8 mouse cellular contexts compared by ENCODE assay signal in the genomic region with DNA sequence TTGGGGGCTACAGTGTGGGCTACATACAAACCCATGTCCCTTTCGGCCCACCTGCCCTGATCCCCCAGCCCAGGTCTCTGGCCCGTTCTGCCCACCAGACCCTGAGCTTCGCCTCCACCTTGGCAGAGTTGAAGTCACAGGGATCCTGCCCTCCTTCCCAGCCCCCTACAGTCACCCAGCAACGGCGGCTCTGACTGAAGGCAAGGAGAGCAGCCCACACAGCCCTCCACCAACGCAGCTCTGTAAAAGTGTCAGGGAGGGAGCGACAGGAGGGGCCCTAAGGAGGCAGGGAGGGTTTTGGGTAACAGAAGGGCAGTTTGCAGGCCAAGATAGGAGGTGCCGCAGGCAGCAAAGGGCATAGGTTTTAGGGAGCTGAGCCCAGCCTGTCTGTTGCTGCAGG. TPM values are rescaled to one million over a fixed set of nuclear protein-coding genes. Genes with fewer than 3 reads are reported as not detected.
A peak's percentile ranks its signal among the peaks of the same experiment; 100 is the strongest.
DNase-seq lines count a peak whose midpoint lies in the region; ATAC-seq lines count a peak whose summit lies in the region.

No protein-coding gene starts in this region.

- peak overlapping the region; percentile 93 for H3K9ac ChIP-seq in lung, embryonic 16.5 days (ENCODE audit: low read length)
- H3K9ac ChIP-seq in intestine, embryonic 15.5 days, result peak overlapping the region; percentile 93
- H3K9ac ChIP-seq in neural tube, embryonic 15.5 days (replicated peaks), result peak overlapping the region; percentile 82; the same call in 1 of the 2 replicates

- H3K4me3 ChIP-seq in lung, embryonic 16.5 days (ENCODE audit: low read length), result peak overlapping the region; percentile 78
- H3K4me3 ChIP-seq in intestine, embryonic 15.5 days (replicated peaks), result peak overlapping the region; percentile 74
- H3K4me3 ChIP-seq in neural tube, embryonic 15.5 days (replicated peaks), result peak overlapping the region; percentile 61; the same call in 1 of the 2 replicates

- no peaks in the 10 kb centered on the region for H3K9me3 ChIP-seq in lung, embryonic 16.5 days (ENCODE audit: control insufficient read depth, low read length)
- H3K9me3 ChIP-seq in intestine, embryonic 15.5 days, result no peaks in the 10 kb centered on the region
- no peaks in the 10 kb centered on the region for H3K9me3 ChIP-seq in neural tube, embryonic 15.5 days (replicated peaks)

- DNase-seq in cerebellum, adult 11-12 months, result peak; percentile 55
- no peak for DNase-seq in lung, postnatal 14 days
- DNase-seq in cerebellum, postnatal 36 days, result no peak

- H3K4me2 ChIP-seq in lung, embryonic 16.5 days (ENCODE audit: low read depth, low read length), result peak overlapping the region; percentile 62
- peak overlapping the region; percentile 94 for H3K4me2 ChIP-seq in intestine, embryonic 15.5 days (replicated peaks)
- peak overlapping the region; percentile 75 for H3K4me2 ChIP-seq in neural tube, embryonic 15.5 days

- WGBS in lung, embryonic 16.5 days, result 50% methylated on average over 8 of the region's 8 CpGs
- WGBS in intestine, embryonic 15.5 days, result 49% methylated on average over 8 of the region's 8 CpGs
- WGBS in neural tube, embryonic 15.5 days, result 60% methylated on average over 8 of the region's 8 CpGs

- ATAC-seq in cerebellum, adult (ENCODE audit: insufficient number of reproducible peaks, low FRiP score, low TSS enrichment), result no peak
- ATAC-seq in lung, embryonic 16.5 days (ENCODE audit: low read depth), result no peak
- ATAC-seq in intestine, embryonic 15.5 days, result no peak
- no peak for ATAC-seq in neural tube, embryonic 15.5 days (ENCODE audit: low FRiP score)
- ATAC-seq in megakaryocyte progenitor cell, adult 5-6 weeks (replicated peaks; ENCODE audit: poor library complexity), result no peak

- H3K36me3 ChIP-seq in lung, embryonic 16.5 days (ENCODE audit: control insufficient read depth, insufficient read depth, low read length), result peaks cover 11% of the 10 kb centered on the region
- peaks cover 20% of the 10 kb centered on the region for H3K36me3 ChIP-seq in intestine, embryonic 15.5 days
- peaks cover 25% of the 10 kb centered on the region for H3K36me3 ChIP-seq in neural tube, embryonic 15.5 days

- H3K27me3 ChIP-seq in lung, embryonic 16.5 days (ENCODE audit: control insufficient read depth, insufficient read depth, low read depth, low read length), result no peaks in the 10 kb centered on the region
- no peaks in the 10 kb centered on the region for H3K27me3 ChIP-seq in intestine, embryonic 15.5 days (replicated peaks)
- peaks cover 7% of the 10 kb centered on the region for H3K27me3 ChIP-seq in neural tube, embryonic 15.5 days (replicated peaks)

- no peak overlapping the region for H3K27ac ChIP-seq in lung, embryonic 16.5 days (ENCODE audit: low read length)
- H3K27ac ChIP-seq in intestine, embryonic 15.5 days, result no peak overlapping the region
- no peak overlapping the region for H3K27ac ChIP-seq in neural tube, embryonic 15.5 days (replicated peaks)

- peaks cover 28% of the 10 kb centered on the region for H3K4me1 ChIP-seq in lung, embryonic 16.5 days (replicated peaks; ENCODE audit: control insufficient read depth, insufficient read depth, low read length)
- peaks cover 39% of the 10 kb centered on the region for H3K4me1 ChIP-seq in intestine, embryonic 15.5 days (replicated peaks)
- H3K4me1 ChIP-seq in neural tube, embryonic 15.5 days, result peaks cover 37% of the 10 kb centered on the region

RNA-seq across cellular contexts. Expression of a gene that starts 14.0 kb away (rescaled TPM):
- 13.7 and 14.3 TPM in 2 replicates for polyA plus RNA-seq in lung, embryonic 16.5 days (2015; fragmentation: Nextera tagmentation; extraction: Ambion mirVana)
- polyA plus RNA-seq in intestine, embryonic 15.5 days (2015; fragmentation: Nextera tagmentation; extraction: Ambion mirVana), result 13.2 and 16.8 TPM in 2 replicates
- polyA plus RNA-seq in neural tube, embryonic 15.5 days (2015; fragmentation: Nextera tagmentation; extraction: Ambion mirVana), result 18.9 and 21.0 TPM in 2 replicates
- total RNA-seq in megakaryocyte progenitor cell, adult 5-6 weeks (2015), result 48.7 and 50.0 TPM in 2 replicates
- 13.9 and 16.7 TPM in 2 replicates for total RNA-seq in megakaryocyte progenitor cell, adult 5-6 weeks (2017)

RNA-seq across cellular contexts. Expression of a gene that starts 14.3 kb away (rescaled TPM):
- polyA plus RNA-seq in lung, embryonic 16.5 days (2015; fragmentation: Nextera tagmentation; extraction: Ambion mirVana), result 56.0 and 56.8 TPM in 2 replicates
- polyA plus RNA-seq in intestine, embryonic 15.5 days (2015; fragmentation: Nextera tagmentation; extraction: Ambion mirVana), result 53.1 and 55.3 TPM in 2 replicates
- polyA plus RNA-seq in neural tube, embryonic 15.5 days (2015; fragmentation: Nextera tagmentation; extraction: Ambion mirVana), result 97.5 and 102 TPM in 2 replicates
- total RNA-seq in megakaryocyte progenitor cell, adult 5-6 weeks (2015), result 5.7 and 6.0 TPM in 2 replicates
- 18.1 and 18.5 TPM in 2 replicates for total RNA-seq in megakaryocyte progenitor cell, adult 5-6 weeks (2017)

RNA-seq across cellular contexts. Expression of a gene that starts 17.4 kb away (rescaled TPM):
- 0.24 and 0.69 TPM in 2 replicates for polyA plus RNA-seq in lung, embryonic 16.5 days (2015; fragmentation: Nextera tagmentation; extraction: Ambion mirVana)
- polyA plus RNA-seq in intestine, embryonic 15.5 days (2015; fragmentation: Nextera tagmentation; extraction: Ambion mirVana), result 0.29 and 0.40 TPM in 2 replicates
- 0.14 and 1.4 TPM in 2 replicates for polyA plus RNA-seq in neural tube, embryonic 15.5 days (2015; fragmentation: Nextera tagmentation; extraction: Ambion mirVana)
- total RNA-seq in megakaryocyte progenitor cell, adult 5-6 weeks (2015), result 0.07 and 0.64 TPM in 2 replicates
- 1.0 and 1.7 TPM in 2 replicates for total RNA-seq in megakaryocyte progenitor cell, adult 5-6 weeks (2017)

RNA-seq across cellular contexts. Expression of a gene that starts 30.1 kb away (rescaled TPM):
- polyA plus RNA-seq in lung, embryonic 16.5 days (2015; fragmentation: Nextera tagmentation; extraction: Ambion mirVana), result 37.1 and 39.2 TPM in 2 replicates
- 59.1 and 72.6 TPM in 2 replicates for polyA plus RNA-seq in intestine, embryonic 15.5 days (2015; fragmentation: Nextera tagmentation; extraction: Ambion mirVana)
- polyA plus RNA-seq in neural tube, embryonic 15.5 days (2015; fragmentation: Nextera tagmentation; extraction: Ambion mirVana), result 40.5 and 43.5 TPM in 2 replicates
- 37.4 and 41.4 TPM in 2 replicates for total RNA-seq in megakaryocyte progenitor cell, adult 5-6 weeks (2015)
- 10.2 and 10.4 TPM in 2 replicates for total RNA-seq in megakaryocyte progenitor cell, adult 5-6 weeks (2017)

RNA-seq across cellular contexts. Expression of a gene that starts 36.4 kb away (rescaled TPM):
- 14.8 and 16.2 TPM in 2 replicates for polyA plus RNA-seq in lung, embryonic 16.5 days (2015; fragmentation: Nextera tagmentation; extraction: Ambion mirVana)
- polyA plus RNA-seq in intestine, embryonic 15.5 days (2015; fragmentation: Nextera tagmentation; extraction: Ambion mirVana), result 24.0 and 26.0 TPM in 2 replicates
- polyA plus RNA-seq in neural tube, embryonic 15.5 days (2015; fragmentation: Nextera tagmentation; extraction: Ambion mirVana), result 536 and 627 TPM in 2 replicates
- total RNA-seq in megakaryocyte progenitor cell, adult 5-6 weeks (2015), result 2.6 and 3.6 TPM in 2 replicates
- total RNA-seq in megakaryocyte progenitor cell, adult 5-6 weeks (2017), result 2.1 and 6.6 TPM in 2 replicates
